Mouse (Mus musculus) stomach, postnatal 0 days (tissue): ENCODE data around the gene Phf3.
"Not testable (repeated sequence)": the region's sequence is repeated elsewhere in the genome, so short reads cannot be mapped to it uniquely, and the experiment has no call there.

Experiments used
- CTCF ChIP-seq: IDR thresholded peaks from 2 replicates; pipeline ENCODE4 v1.5.1; 2016; ENCODE audit warnings: antibody characterized with exemption, low read depth, mild to moderate bottlenecking, moderate library complexity
- EP300 ChIP-seq: optimal IDR thresholded peaks from 2 replicates; pipeline ENCODE3; 2016; ENCODE audit warnings: antibody characterized with exemption

- not testable (repeated sequence) for TF ChIP-seq CTCF, EP300
These were observed 21.6 kb upstream of the Phf3 start for GRCm38 (mm10) chr1:30895366-30895765.
